Mouse (Mus musculus) bone marrow macrophage, adult 2 months (primary cell): Measurements from ENCODE around the gene Gm42906.

ENCODE experiments used
- CTCF ChIP-seq: IDR thresholded peaks from 2 replicates; pipeline ENCODE4 v1.5.1; 2012; ENCODE audit warnings: low read depth, mild to moderate bottlenecking, low read length, moderate library complexity
- POLR2A ChIP-seq: IDR thresholded peaks from 2 replicates; pipeline ENCODE4 v1.6.1; 2012; ENCODE audit warnings: mild to moderate bottlenecking, low read depth, low read length, borderline replicate concordance

DNA sequence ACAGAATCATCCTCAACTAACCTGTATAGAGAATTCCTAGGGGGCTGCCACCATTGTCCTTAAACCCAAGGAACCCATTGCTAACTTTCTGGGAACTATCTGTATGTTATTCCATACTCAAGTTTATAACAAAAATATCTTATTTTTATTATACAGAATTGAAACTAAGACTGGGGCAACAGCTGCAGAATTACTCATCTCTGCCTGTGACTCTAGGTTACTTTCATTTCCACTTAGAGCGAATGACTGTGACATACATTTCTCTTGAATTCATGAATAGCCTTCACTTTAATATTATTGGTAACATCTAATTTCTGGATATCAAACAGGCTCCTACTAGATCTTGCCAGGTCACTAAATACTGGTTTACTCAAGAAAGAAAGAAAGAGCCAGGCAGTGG lies 217.1 kb downstream of the Gm42906 start:
- TF ChIP-seq CTCF = no peak
- TF ChIP-seq POLR2A = no peak
